Mouse (Mus musculus) ES-Bruce4 (cell line): Measurements from ENCODE around the gene March6. TPM values are rescaled to one million over a fixed set of nuclear protein-coding genes. Genes with fewer than 3 reads are reported as not detected.

Source experiments
- H3K27ac ChIP-seq: 2 replicates; pipeline ENCODE4 v1.5.1; 2012; ENCODE audit warnings: low read length, inconsistent platforms; ENCODE audit not compliant: insufficient read depth
- H3K27me3 ChIP-seq: 2 replicates; pipeline ENCODE4 v1.6.1; 2012; ENCODE audit warnings: mild to moderate bottlenecking, low read length, inconsistent platforms; ENCODE audit not compliant: control insufficient read depth, poor library complexity, insufficient read depth, severe bottlenecking
- H3K36me3 ChIP-seq: 2 replicates; pipeline ENCODE4 v1.6.1; 2012; ENCODE audit warnings: inconsistent platforms, mild to moderate bottlenecking, low read length, moderate library complexity; ENCODE audit not compliant: control insufficient read depth, poor library complexity, insufficient read depth, severe bottlenecking
- H3K4me1 ChIP-seq: one replicate; pipeline ENCODE4 v1.8.1; 2011; ENCODE audit warnings: low read length; ENCODE audit not compliant: control insufficient read depth, insufficient read depth
- H3K4me3 ChIP-seq: 2 replicates; pipeline ENCODE4 v1.5.1; 2011; ENCODE audit warnings: low read depth, mild to moderate bottlenecking, low read length
- H3K9ac ChIP-seq: 2 replicates; pipeline ENCODE4 v1.6.1; 2012; ENCODE audit warnings: low read depth, mild to moderate bottlenecking, inconsistent platforms; ENCODE audit not compliant: poor library complexity, severe bottlenecking
- H3K9me3 ChIP-seq: replicated peaks from 2 replicates; pipeline ENCODE4 v1.6.1; 2012; ENCODE audit warnings: mild to moderate bottlenecking, low read length, inconsistent platforms; ENCODE audit not compliant: control insufficient read depth, poor library complexity, insufficient read depth, severe bottlenecking
- CTCF ChIP-seq: IDR thresholded peaks from one replicate; pipeline ENCODE4 v1.8.1; 2011; ENCODE audit warnings: low read depth, low read length
- EP300 ChIP-seq: IDR thresholded peaks from 2 replicates; pipeline ENCODE4 v1.6.1; 2011; ENCODE audit warnings: low read depth, low read length; ENCODE audit not compliant: insufficient read depth
- POLR2A ChIP-seq: IDR thresholded peaks from one replicate; pipeline ENCODE4 v1.8.1; 2011; ENCODE audit warnings: low read length; ENCODE audit not compliant: insufficient read depth
- polyA plus RNA-seq: library from polyadenylated mRNA; stranded (reverse); fragments of >200 nt; gene quantifications from 2 replicates; pipeline ENCODE4 v1.2.4, GENCODE M21; 2011; ENCODE audit warnings: low read depth; ENCODE audit not compliant: missing spikeins, insufficient read depth, insufficient read length

The March6 gene
- polyA plus RNA-seq, 1 experiment = 54.0 TPM

DNA sequence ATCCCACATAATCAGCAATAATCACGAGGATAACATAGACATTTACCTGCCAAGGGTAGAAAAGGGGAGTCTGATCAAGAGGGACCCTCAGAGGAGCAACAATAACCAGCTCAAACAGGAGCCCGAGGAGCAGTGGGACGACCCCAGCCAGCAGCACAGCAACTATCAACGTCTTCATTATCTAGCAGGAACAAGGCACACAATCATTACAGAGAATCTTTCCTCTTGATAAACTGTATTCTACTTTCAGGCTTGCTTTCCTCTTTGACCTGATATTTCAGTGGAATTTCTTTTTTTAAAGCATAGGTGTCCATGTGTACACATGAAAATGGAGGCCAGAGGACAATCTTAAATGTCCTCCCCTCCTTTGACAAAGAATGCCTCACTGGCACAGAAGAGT is 61.4 kb downstream of the March6 start:
- H3K27ac ChIP-seq = no peak overlapping the region
- H3K27me3 ChIP-seq = no peaks in the 10 kb centered on the region
- no peak overlapping the region for H3K9ac ChIP-seq
- no peaks in the 10 kb centered on the region for H3K9me3 ChIP-seq
- TF ChIP-seq EP300 (no peak), POLR2A (no peak), CTCF (no peak)
- no peaks in the 10 kb centered on the region for H3K4me1 ChIP-seq
- H3K36me3 ChIP-seq = peaks cover 8% of the 10 kb centered on the region
- H3K4me3 ChIP-seq = no peak overlapping the region

DNA sequence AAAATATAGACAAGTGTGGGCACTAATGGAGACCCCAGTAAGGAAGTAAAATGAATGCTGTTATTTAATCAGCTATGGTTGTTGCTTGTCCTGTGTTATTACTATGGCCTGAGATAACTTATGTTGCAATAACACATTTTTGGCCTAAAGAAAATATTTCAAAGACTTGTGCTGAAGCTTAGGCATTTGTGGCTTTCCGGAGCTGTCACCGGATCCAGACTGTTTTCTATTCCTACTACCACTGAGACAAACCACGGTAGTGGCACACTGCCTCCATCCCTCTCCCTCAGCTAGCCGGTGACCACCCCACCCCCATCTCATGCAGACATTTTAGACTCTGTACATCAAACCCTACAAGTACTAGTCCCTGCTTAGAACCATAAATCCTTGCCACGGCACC is 62.0 kb downstream of the March6 start:
- Histone ChIP-seq H3K36me3 (peaks cover 10% of the 10 kb centered on the region), H3K4me1 (no peaks in the 10 kb centered on the region), H3K9me3 (no peaks in the 10 kb centered on the region), H3K9ac (no peak overlapping the region), H3K27ac (no peak overlapping the region), H3K4me3 (no peak overlapping the region), H3K27me3 (no peaks in the 10 kb centered on the region)
- no peak for TF ChIP-seq EP300
- no peak for TF ChIP-seq CTCF
- TF ChIP-seq POLR2A = no peak

GRCm38 (mm10) chr15:31466749-31467148 is 64.1 kb downstream of the March6 start:
- Histone ChIP-seq H3K9ac (no peak overlapping the region), H3K27me3 (no peaks in the 10 kb centered on the region), H3K36me3 (peaks cover 19% of the 10 kb centered on the region), H3K27ac (no peak overlapping the region), H3K4me1 (no peaks in the 10 kb centered on the region), H3K4me3 (no peak overlapping the region), H3K9me3 (no peaks in the 10 kb centered on the region)
- no peak for TF ChIP-seq CTCF
- no peak for TF ChIP-seq POLR2A
- no peak for TF ChIP-seq EP300

DNA sequence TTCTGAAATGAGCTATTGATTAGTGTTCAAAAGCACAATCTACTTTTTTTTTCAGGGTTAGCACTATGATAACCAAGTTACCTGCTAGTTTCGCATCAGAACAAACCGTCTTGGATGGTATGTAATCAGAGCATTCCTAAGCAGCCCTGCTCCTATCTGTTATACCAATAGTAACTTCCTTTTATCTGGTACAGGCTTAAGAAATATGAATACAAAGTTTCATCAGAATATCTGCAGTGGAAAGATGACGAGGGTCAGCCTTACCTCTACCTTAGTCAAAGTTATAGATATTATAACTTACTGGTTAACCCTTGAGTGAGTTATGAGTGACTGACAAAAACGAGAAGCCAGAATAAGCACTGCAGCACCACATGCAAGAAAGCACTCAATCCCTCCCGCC is 64.6 kb downstream of the March6 start:
- Histone ChIP-seq H3K9ac (no peak overlapping the region), H3K4me1 (no peaks in the 10 kb centered on the region), H3K36me3 (peaks cover 23% of the 10 kb centered on the region), H3K27ac (no peak overlapping the region), H3K9me3 (no peaks in the 10 kb centered on the region), H3K27me3 (no peaks in the 10 kb centered on the region), H3K4me3 (no peak overlapping the region)
- no peak for TF ChIP-seq EP300
- no peak for TF ChIP-seq POLR2A
- TF ChIP-seq CTCF = no peak

DNA sequence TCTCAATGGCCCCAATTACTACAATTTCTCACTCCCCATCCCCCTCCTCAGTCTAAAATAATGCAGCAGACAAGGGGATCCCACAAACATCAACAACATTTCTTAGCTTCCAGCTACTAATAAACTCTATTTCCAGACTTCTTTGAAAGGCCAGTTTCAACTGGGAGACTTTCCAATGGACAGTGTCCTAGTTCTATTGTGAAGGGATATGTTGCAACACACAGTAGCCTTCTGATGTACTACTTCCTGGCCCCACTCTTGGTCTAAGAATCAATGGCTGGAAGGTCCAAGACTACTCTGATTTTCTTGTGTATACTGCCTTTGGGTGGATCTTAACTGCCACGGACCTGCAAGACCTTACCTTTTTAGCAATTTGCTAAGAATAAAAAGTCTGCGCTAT is 65.0 kb downstream of the March6 start:
- TF ChIP-seq CTCF = no peak
- no peak for TF ChIP-seq POLR2A
- TF ChIP-seq EP300 = no peak
- H3K36me3 ChIP-seq = peaks cover 24% of the 10 kb centered on the region
- no peak overlapping the region for H3K9ac ChIP-seq
- H3K27ac ChIP-seq = no peak overlapping the region
- no peaks in the 10 kb centered on the region for H3K4me1 ChIP-seq
- no peaks in the 10 kb centered on the region for H3K9me3 ChIP-seq
- H3K27me3 ChIP-seq = no peaks in the 10 kb centered on the region
- H3K4me3 ChIP-seq = no peak overlapping the region

DNA sequence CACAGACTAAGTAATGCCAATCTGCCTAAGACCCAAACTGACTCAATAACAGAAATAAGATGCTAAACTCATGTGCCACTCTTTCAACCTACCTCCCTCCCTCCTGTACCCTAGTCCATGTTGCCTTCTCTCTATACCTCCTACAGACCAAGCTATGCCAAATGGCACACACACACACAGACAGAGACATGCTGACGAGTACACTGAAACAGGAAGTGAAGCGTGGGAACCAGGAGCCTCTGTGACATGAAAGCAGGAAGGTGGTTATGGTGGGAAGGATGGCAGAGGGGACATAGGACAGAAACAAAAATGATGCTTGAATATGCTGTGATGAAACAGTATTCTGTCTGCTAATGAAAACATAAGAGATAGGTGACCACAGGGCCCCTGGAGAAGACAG is 70.3 kb downstream of the March6 start:
- Histone ChIP-seq H3K27me3 (no peaks in the 10 kb centered on the region), H3K36me3 (peaks cover 21% of the 10 kb centered on the region), H3K4me1 (no peaks in the 10 kb centered on the region), H3K9ac (no peak overlapping the region), H3K4me3 (no peak overlapping the region), H3K9me3 (no peaks in the 10 kb centered on the region), H3K27ac (no peak overlapping the region)
- TF ChIP-seq CTCF (no peak), POLR2A (no peak), EP300 (no peak)
